Mouse (Mus musculus): Measurements from ENCODE around the gene Olfr1326-ps1. TPM values are rescaled to one million over a fixed set of nuclear protein-coding genes. Genes with fewer than 3 reads are reported as not detected.

Olfr1326-ps1 gene
- polyA plus RNA-seq (2015; fragmentation: Illumina TruSeq; extraction: RNeasy Lipid Tissue Mini Kit (QIAGEN cat#74804); ENCODE audit: low read depth, low replicate concordance) = not detected

GRCm38 (mm10) chrX:74574788-74575187 lies at the start of gene Olfr1326-ps1:
Gene Olfr1326-ps1, minus strand, starts transcription at chrX:74574888.

GRCm38 (mm10) chrX:74592379-74592778 lies 17.7 kb upstream of the Olfr1326-ps1 start, which contains the start of gene Olfr1325:
Gene Olfr1325, plus strand, starts transcription at chrX:74592679.

Other genes starting within 250 kb of the Olfr1326-ps1 start
- gene Plxna3, start 245.8 kb downstream of the Olfr1326-ps1 start, polyA plus RNA-seq (2015; fragmentation: Illumina TruSeq; extraction: RNeasy Lipid Tissue Mini Kit (QIAGEN cat#74804); ENCODE audit: low read depth, low replicate concordance) = 19.6 TPM
- gene Lage3, start 221.3 kb downstream of the Olfr1326-ps1 start, polyA plus RNA-seq (2015; fragmentation: Illumina TruSeq; extraction: RNeasy Lipid Tissue Mini Kit (QIAGEN cat#74804); ENCODE audit: low read depth, low replicate concordance) = 45.8 TPM
- gene Ubl4a, start 201.7 kb downstream of the Olfr1326-ps1 start, polyA plus RNA-seq (2015; fragmentation: Illumina TruSeq; extraction: RNeasy Lipid Tissue Mini Kit (QIAGEN cat#74804); ENCODE audit: low read depth, low replicate concordance) = 90.0 TPM
- 3.8 TPM for gene Slc10a3, start 201.5 kb downstream of the Olfr1326-ps1 start, polyA plus RNA-seq (2015; fragmentation: Illumina TruSeq; extraction: RNeasy Lipid Tissue Mini Kit (QIAGEN cat#74804); ENCODE audit: low read depth, low replicate concordance)
- gene Fam3a, start 181.6 kb downstream of the Olfr1326-ps1 start, polyA plus RNA-seq (2015; fragmentation: Illumina TruSeq; extraction: RNeasy Lipid Tissue Mini Kit (QIAGEN cat#74804); ENCODE audit: low read depth, low replicate concordance) = 23.7 TPM
- gene Ikbkg, start 181.6 kb downstream of the Olfr1326-ps1 start, polyA plus RNA-seq (2015; fragmentation: Illumina TruSeq; extraction: RNeasy Lipid Tissue Mini Kit (QIAGEN cat#74804); ENCODE audit: low read depth, low replicate concordance) = 24.7 TPM
- 36.5 TPM for gene G6pdx, start 145.7 kb downstream of the Olfr1326-ps1 start, polyA plus RNA-seq (2015; fragmentation: Illumina TruSeq; extraction: RNeasy Lipid Tissue Mini Kit (QIAGEN cat#74804); ENCODE audit: low read depth, low replicate concordance)
- gene Gm6880, start 93.5 kb downstream of the Olfr1326-ps1 start, polyA plus RNA-seq (2015; fragmentation: Illumina TruSeq; extraction: RNeasy Lipid Tissue Mini Kit (QIAGEN cat#74804); ENCODE audit: low read depth, low replicate concordance) = not detected
- gene Olfr1325, start 17.8 kb upstream of the Olfr1326-ps1 start, polyA plus RNA-seq (2015; fragmentation: Illumina TruSeq; extraction: RNeasy Lipid Tissue Mini Kit (QIAGEN cat#74804); ENCODE audit: low read depth, low replicate concordance) = not detected
- gene Gm5640, start 70.7 kb upstream of the Olfr1326-ps1 start, polyA plus RNA-seq (2015; fragmentation: Illumina TruSeq; extraction: RNeasy Lipid Tissue Mini Kit (QIAGEN cat#74804); ENCODE audit: low read depth, low replicate concordance) = 0.16 TPM
- gene Gm6890, start 166.0 kb upstream of the Olfr1326-ps1 start, polyA plus RNA-seq (2015; fragmentation: Illumina TruSeq; extraction: RNeasy Lipid Tissue Mini Kit (QIAGEN cat#74804); ENCODE audit: low read depth, low replicate concordance) = not detected

Data from brain, adult 10 weeks (tissue).